Mouse (Mus musculus) CH12.LX (cell line): ENCODE results near the gene Hnrnpul1.

ENCODE experiments used
- CTCF ChIP-seq, 2 experiments: IDR thresholded peaks in 1 of 2; conservative IDR thresholded peaks in 1 of 2; 2 replicates each; pipeline ENCODE4 v1.5.1; 2011 to 2012; ENCODE audit warnings: low read depth in 2 of 2, low read length in 2 of 2, improper control_type of control experiment in 1 of 2, inconsistent platforms in 1 of 2, mild to moderate bottlenecking in 1 of 2, moderate library complexity in 1 of 2
- POLR2A ChIP-seq: IDR thresholded peaks from 2 replicates; pipeline ENCODE4 v1.6.1; 2011; ENCODE audit warnings: low read depth, mild to moderate bottlenecking, improper control_type of control experiment, low read length
- RAD21 ChIP-seq: IDR thresholded peaks from 2 replicates; pipeline ENCODE4 v1.6.1; 2011; ENCODE audit warnings: low read depth, mild to moderate bottlenecking, low read length, improper control_type of control experiment, moderate library complexity
- ZC3H11A ChIP-seq: IDR thresholded peaks from 2 replicates; pipeline ENCODE4 v1.6.1; 2012; ENCODE audit warnings: low read depth, mild to moderate bottlenecking, inconsistent platforms, low read length, improper control_type of control experiment

- TF ChIP-seq CTCF (conservative IDR thresholded peaks at IDR 0.05 in 1 of 2, IDR thresholded peaks at IDR 0.05 in 1 of 2; ENCODE audit: low read depth in 2 of 2, low read length in 2 of 2) (no peak), POLR2A (no peak; the same call in 1 of the 2 replicates), ZC3H11A (no peak), RAD21 (no peak)
These were observed 43.4 kb downstream of the Hnrnpul1 start for GRCm38 (mm10) chr7:25711165-25711564.
